Mouse (Mus musculus) kidney, postnatal 36 days (tissue): ENCODE results near the gene Mxd3.

Source experiments
- DNase-seq, 2 experiments: peaks; one replicate each; pipeline ENCODE4 v3.0.0; 2021 to 2022; ENCODE audit warnings: mixed read lengths in 2 of 2

Gene Mxd3

DNA sequence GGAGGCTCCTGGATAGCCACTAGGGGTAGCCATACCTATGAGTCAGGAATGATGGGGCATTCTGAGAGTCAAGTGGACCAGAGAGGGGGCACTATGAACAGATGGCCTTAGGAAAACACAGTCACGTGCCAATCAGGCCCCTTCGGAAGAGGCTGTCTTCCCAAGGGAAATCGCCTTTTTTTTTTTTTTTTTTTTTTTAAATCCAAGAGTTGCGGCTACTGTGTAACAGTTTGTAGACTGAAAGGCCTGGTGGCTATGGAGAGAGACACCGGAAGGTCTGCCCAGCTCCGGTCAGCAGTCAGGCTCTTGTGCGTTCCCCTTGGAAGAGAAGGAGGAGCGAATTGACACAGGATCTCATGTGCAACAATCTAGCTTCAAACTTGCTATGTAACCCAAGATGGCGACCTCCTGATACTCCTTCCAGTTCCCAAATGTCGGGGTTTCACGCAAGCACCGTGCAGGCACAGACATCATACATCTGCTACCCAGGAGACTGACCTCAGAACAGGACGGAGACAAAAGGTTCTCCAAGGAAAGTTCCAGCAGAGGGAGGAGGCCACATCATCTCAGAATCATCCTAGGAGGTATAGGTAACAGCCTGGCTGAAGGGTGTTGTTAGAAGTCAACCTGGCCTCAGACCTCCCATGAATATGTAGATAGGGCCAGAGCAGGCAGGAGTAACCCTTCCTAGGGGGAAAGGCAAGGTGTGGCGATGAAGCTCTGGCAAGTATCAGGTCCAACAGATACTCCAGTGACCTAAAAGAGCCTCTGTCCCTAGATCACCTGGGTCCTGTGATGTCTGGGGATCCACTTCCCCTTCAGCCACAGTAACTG is 1.2 kb upstream of the Mxd3 start:
- peak in 1 of 2 experiments; percentile 23 for DNase-seq

DNA sequence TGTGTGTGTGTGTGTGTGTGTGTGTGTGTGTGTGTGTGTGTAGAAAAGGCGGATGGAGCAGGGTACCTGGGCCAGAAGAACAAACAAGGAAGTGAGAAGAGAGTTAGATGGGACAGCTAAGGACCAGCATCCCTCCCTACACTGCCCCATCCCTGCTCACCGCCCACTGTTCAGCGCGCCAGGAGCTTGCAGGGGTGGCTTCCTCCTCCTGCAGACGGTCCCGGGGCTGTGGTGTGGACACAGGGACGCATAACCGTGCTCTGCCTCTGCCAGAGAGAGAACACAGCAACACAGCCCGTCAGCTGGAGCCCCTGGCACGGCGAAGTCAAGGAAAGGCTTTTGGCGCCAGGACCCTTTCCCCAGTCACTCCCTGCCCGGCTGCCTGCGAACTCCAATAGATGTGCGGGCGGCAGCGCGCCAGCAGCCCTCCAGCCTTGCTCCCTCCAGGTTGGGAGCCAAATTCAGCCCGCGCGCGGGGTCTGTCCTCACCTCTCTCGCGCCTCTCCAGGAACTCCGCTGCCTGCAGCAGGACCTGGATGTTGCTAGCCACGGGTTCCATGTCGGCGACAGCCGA is 427 bp downstream of the Mxd3 start:
- no peak for DNase-seq

DNA sequence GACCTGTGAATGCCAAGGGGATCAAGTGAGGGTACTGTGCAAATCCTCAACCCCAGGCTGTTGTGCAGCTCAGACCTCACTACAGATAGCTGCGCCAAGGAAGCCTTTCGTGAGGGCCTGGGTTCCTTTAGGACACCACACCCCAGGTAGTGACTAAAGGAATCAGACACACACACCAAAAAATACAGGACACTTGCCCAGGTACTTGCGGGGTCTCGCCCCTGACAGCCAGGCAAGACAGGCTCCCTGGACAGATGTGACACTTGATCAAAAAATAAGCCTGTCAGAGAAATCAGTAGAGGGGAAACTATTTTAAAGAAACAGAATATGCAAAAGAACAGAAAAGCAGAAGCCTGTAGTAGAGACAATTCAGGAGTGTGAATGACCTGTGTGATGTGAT is 982 bp downstream of the Mxd3 start:
- DNase-seq, result no peak

DNA sequence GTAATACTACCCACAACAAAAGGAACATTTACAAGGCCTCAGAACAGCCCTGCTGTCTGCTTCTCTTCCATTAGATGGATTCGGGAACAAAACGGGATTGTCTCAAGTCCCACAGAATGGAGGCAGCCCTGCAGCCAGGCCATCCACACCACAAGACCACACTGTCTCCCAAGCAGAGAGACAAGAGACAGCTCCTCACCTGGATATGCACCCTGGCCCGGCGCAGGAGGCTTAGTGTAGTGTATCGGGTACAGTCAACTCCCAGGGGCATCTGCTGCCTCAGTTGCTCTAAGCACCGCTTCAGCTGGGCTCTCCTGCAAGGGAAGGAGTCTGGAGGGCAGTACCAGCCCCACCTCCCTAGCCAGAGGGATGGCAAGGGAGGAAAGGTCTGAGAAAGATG is 1.5 kb downstream of the Mxd3 start:
- no peak for DNase-seq

DNA sequence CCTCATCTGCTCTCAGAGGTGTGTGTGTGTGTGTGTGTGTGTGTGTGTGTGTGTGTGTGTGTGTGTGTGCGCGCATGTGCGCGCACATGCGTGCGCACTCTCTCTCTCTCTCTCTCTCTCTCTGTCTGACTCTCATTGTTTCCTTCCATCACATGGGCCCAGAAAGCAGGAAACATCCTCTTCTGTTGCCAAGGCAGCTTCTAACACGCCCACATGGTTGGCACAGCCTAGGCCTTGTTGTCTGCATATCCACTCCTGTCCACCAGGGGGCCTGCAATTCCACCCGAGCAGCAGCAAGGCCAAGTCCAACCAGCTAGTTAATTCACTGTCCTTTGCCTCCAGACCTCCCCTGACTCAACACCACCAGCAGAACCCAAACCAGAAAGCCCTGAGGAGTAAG is 2.0 kb downstream of the Mxd3 start:
- DNase-seq, result peak; percentile 90 to 92

DNA sequence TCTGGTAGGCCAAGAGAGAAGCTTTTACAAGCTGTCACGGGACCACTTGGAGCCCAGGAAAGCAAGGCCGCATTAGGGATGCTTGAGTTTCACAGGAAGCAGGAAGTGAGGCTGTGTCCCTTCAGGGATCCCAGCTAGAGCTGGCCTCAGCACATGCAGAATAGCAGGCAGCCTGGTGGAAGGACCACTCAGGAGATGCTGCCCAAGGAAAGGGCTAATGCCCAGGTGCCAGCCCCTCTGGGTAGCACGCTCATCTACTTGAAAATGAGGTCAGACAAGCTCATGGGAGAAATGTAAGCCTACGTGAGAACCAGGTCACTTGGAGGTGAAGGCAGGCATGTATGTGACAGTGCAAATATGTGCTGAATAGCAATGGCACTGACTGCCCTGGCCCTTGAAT is 2.5 kb downstream of the Mxd3 start:
- DNase-seq, result no peak

DNA sequence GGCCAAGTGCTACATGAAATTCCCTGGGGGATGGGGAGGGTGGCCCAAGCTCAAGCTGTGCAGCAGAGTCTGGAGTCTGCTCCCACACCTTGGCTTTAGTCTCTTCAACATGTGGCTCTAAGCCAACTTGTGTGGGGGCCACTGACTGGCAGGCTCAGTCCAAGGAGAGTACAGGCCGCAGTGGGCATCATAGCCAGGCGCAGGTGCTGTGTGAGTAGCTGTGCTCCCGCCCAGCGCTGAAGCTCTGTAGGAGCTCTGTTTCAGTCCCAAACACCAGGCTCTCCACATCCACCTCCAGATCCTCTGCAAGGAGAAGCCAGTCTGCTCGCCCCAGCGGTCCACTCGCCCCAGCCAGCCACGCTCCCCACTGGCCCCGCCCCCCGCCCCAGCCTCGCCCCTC is 4.0 kb downstream of the Mxd3 start:
- peak in 1 of 2 experiments; percentile 38 for DNase-seq

DNA sequence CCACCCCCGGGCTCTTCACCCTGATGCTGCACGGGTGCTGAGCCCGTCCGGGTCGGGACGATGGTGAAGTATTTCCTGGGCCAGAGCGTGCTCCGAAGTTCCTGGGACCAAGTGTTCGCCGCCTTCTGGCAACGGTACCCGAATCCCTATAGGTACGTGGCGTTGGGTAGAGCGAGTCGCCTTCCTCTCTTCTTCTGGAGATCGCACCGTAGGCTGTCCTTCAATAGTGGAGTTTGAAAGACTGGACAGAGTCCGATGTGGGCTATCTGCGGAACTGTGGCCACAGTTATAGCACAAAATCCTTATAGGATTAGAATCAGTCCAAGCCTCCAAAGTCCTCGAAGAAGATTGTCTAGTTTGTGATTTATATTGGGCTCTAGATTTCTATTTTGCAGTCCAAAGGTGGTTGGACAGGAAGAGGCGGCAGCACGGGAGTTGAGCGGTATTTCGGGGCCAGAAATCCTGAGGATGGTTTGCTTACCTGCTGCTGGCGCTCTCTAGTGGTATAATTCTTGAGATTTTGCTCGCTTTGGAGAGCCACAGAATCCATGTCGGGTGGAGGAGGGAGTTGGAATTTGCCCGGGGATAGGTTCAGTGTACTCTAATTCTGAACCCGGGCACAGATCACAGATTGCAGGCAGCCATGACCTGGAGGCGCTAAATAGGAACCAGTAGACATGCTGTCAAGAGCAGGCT is 7.3 kb downstream of the Mxd3 start:
- DNase-seq, result peak; percentile 76 to 90

DNA sequence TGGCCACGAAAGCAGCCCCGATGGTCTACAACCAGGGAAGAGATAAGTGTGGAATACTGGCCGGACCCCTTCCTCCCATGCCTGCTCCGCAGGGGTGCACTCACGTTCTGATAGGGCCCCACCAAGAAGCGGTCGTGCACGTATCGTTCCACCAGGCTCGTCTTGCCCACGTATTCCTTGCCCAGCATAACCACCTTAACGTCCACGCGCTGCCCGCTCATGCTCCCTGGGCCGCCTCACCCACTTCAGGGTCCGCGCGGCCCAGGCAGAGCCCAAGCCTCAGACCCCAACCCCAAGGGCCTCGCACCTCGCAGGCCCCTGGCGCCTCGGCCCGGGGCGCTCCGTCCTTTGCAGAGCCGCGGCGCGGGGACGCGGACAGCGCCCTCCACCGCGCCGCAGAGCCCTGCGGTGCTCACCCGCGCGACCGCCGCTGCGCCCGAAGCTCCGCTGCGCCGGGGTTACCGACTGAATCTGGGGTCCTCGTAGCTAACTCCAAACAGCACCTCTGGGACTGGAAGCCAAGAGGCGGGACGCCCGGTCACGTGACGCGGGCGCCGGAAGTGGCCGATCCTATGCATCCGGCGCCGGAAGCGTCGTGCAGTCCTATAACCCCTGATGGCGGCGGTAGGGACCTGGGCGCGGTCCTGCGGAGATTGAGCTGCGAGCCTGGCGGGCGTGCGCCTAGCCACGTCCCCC is 8.0 kb downstream of the Mxd3 start, which contains the start of gene Rab24:
Gene Rab24 (minus strand): TSS at position 513 of the 696 bp plus-strand sequence.
- peak; percentile 91 to 94 for DNase-seq

DNA sequence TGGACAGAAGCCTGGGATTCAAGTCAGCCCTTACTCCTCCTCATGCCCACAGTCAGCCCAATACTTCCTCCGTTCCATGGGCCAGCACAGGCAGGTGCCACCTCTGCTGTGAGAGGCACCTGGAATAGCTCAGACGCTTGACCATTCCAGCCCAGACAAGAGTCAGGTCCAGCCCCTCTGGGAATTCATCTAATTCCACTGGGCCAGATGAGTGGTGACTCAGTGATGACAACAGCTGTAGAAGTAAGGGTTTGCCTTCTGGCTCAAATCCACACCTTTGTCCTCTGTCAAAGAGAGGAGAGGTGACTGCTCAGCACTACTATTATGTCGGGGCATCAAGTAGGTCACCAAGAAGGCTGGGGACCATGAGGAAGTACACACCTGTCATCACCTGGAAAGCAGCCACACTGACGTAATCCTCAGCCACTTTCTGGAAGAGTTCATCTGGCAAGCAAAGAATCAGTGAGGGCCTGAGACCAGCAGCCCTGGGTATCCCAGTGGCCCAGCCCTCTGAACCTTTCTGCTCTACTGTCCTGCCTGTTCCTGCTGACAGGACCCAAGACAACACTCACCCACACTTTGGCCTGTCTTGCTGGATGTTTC is 9.6 kb downstream of the Mxd3 start, which contains the start of gene Prelid1:
Gene Prelid1 (plus strand): TSS at position 570 of the 603 bp plus-strand sequence.
- DNase-seq, result peak in 1 of 2 experiments; percentile 46

DNA sequence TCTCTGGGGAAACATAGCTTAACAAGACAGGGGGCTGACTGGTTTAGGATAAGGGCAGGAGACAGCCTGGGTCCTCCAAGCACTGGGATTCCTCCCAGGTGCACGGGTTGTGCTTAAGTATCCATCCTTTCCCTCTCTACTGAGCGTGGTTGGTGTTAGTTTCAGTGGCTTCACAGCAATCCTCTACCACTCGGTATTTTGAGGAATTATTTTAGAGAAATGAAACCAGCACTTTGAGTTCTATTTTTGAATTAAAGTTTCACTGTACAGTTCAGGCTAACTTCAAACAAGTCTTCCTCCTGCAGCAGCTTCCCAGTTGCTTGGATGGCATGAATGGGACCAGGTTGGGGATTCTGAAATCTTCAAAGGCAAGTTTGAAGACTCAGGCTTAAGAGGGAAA is 11.3 kb downstream of the Mxd3 start:
- DNase-seq, result no peak

DNA sequence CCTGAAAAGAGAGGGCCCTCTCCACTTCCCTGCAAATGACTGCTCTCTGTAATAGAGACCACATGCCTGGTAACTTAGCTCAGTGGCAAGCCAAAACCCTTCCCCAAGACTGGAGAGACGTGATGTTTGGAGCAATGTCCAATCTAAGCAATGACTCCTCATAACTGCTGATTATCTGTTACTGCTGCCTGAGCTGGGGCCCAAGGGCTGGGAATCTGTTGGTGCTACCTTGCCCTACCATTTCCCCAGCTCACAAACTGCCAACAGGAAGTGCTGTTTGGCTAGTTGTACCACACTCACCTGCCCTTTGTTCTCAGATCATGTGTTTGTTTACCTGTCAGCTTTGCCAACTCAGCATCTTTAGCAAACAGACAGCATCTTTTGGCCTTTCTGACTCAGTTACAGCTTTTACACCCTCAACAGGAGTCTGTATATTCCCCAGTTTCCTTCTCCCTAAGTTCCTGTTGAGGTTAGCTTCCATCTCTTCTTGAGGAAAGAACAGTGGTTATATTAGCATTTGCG is 14.7 kb downstream of the Mxd3 start:
- DNase-seq, result peak in 1 of 2 experiments; percentile 31

DNA sequence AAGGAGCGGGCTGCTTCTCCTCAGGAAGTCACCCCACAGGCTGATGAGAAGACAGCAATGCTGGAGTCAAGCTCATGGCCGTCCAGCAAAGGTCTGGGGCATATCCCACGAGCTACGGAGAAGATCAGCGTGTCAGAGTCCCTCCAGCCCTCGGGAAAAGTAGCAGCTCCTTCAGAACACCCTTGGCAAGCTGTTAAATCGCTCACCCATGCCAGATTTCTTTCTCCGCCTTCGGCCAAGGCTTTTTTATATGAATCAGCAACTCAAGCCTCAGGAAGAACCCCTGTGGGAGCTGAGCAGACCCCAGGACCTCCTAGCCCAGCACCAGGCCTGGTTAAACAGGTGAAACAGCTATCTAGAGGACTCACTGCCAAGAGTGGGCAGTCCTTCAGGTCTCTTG is 16.6 kb downstream of the Mxd3 start:
- no peak for DNase-seq

DNA sequence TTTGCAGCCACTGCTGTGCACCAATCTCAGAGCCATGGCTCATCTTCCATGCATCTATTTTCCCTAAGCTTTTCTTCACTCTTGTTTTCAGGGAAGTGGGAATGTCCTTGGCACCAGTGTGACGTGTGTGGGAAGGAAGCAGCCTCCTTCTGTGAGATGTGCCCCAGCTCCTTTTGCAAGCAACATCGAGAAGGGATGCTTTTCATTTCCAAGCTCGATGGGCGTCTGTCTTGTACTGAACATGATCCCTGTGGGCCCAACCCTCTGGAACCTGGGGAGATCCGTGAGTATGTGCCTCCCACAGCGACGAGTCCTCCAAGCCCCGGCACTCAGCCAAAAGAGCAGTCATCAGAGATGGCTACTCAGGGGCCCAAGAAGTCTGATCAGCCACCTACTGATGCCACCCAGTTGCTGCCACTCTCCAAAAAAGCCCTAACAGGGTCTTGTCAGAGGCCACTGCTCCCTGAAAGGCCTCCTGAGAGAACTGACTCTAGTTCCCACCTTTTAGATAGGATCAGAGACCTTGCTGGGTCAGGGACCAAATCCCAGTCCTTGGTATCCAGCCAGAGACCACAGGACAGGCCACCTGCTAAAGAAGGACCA is 17.5 kb downstream of the Mxd3 start:
- DNase-seq, result no peak

DNA sequence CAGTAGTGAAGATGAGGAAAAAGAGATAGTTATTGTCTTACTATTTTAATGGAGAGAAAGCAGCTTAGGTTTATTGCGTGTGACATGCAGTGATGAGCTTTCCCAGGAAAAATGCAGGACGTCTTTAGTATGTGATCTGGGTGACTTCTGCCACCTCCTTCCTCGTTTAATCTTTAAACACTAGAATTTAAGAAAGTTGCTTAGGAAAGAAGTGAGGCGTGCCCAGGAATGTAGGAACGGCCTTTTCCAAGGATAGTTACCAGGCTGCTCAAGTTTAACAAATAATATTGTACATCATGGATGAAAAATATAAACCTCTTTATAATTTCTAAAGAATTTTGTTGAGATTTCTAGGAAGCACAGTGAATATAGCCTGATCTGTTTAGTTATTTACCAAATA is 28.7 kb downstream of the Mxd3 start:
- DNase-seq, result peak in 1 of 2 experiments; percentile 33

DNA sequence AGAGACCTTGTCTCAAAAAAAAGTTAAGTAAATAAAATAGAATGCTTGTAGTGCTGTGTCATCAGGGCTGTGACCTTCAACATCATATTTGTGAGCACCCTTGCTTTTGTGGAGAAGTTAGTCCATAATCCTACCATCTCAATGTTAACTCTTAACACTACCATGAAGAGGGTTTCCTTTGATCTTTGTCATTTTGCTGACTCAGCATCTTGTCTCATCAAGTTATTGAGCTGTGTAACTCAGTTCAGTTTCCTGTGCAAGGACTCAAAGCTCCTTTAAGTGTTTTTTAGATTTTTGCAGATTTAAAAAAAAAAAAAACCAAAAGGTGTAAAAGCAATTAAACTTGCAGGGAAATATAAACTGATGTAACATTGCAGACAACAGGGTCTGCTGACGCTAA is 32.9 kb downstream of the Mxd3 start:
- DNase-seq, result no peak

DNA sequence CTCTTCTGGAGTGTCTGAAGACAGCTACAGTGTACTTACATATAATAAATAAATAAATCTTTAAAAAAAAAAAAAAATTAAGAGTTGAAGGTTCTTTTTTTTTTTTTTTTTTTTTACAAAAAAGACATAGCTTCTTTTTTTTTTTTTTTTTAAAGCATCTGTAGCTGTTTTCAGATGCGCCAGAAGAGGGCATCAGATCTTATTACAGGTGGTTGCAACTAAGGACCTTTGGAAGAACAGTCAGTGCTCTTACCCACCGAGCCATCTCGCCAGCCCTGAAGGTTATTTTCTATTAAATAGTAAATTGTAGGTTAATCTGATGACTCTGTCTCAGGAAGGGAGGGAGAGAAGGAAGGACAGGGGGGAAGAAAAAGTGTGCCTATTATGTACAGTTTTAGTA is 40.8 kb downstream of the Mxd3 start:
- peak in 1 of 2 experiments; percentile 39 for DNase-seq

DNA sequence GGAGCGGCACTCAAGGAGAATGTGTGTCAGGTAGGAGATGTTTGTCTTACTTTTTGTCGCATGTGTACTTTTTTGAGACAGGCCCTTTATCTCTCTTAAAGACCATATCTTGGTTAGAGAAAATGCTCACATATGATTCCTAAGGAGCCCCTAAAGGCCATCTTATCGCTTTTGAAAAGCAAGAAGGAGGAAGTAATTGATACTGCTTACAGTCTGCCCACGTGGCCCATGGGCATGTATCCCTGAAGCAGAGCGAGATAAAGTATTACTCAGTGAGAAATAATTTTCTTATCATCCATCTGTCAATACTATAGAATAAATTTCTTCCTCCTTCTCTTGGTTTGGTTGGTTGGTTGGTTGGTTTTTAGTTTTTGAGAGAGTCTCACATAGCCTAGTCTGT is 52.0 kb downstream of the Mxd3 start:
- DNase-seq, result no peak

DNA sequence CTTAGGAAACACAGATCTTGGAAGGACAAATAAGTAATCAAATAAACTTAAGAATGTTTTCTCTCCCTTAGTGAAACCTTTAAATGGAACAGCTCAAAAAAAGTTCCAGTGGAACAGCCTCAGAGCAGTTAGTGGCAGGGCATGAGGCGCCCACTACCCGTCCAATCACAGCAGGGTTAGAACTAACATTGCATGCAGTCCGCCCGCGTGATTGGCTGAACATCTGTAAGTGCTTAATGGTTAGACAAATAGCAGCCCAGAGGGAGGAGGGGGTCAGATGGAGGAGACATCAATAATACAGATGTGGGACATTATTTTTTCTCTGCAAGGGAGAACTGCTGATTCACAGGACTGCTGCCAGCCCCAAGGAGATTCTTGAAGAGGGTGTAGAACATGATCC is 52.4 kb downstream of the Mxd3 start:
- DNase-seq, result no peak
